Mouse (Mus musculus): ENCODE data around the gene Hnrnpm.
"Not testable (repeated sequence)": the region's sequence is repeated elsewhere in the genome, so short reads cannot be mapped to it uniquely, and the experiment has no call there.

The Hnrnpm gene

DNA sequence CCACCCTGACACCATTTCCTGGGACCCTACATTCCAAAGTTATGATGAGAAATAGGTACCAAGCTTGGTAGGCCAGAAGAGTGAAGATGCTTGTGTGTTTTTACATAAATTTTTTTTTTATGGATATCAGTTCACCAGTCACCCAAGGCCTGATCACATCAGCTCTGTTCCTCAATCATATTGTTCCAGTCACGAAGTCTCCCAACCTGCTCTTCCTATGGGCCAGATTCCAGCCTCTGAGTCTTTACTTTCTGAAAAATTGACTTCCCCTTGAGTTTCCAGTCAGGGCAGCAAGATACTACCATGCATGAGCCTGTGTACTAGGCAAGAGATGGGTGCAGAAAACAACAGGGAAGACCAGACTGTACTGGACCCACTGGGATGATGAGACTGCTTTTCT, at the start of gene Hnrnpm:
Hnrnpm (minus strand) TSS at position 101 of the 400 bp plus-strand sequence.
- no peak for DNase-seq (ENCODE audit: low spot score in 2 of 2)

DNA sequence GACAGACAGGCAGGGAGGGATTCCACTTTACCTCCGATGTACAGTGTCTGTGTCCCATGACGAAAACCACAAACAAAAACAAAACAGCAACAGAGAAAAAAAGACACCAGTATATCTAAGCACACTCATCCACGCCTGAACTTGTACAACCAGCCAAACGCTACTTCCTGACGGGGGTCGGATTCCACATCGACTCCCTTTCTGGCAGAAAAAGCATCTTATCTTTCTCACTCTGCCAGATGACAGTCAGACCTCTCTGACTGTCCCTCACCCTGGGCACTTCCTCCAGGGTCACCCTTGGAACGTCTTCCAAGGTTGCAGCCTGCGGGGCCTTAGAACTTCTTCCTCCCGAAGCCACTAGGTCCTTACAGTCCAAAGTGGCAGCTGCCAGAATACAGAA, 46.9 kb upstream of the Hnrnpm start:
- not testable (repeated sequence) for DNase-seq (ENCODE audit: low spot score in 2 of 2)

DNA sequence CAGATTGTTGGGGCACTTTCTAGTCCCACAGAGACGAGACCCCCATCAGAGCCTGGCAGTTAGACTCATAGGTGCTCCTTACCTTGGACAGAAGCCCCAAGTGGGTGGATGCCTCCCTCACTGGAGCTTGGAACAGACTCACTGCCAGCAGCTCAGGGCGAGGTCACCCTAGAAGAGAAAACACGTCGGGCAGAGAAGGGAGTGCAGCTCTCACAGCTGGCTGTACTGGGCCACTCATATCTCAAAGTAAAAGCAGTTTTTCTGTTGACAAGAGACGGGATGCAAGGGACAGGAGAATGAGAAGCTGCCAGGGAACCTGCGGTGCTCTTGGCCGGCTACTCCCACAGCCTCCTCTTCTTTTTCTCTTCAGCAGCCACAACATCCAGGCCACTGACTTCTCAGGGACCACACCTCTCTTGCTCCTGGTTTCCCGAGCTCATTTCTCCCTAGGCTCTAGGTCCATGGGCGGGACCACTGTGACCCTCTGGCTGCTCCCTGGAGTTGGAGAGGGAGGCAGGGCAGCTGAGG, 46.0 kb upstream of the Hnrnpm start:
- DNase-seq (ENCODE audit: low spot score in 2 of 2), result not testable (repeated sequence)

DNA sequence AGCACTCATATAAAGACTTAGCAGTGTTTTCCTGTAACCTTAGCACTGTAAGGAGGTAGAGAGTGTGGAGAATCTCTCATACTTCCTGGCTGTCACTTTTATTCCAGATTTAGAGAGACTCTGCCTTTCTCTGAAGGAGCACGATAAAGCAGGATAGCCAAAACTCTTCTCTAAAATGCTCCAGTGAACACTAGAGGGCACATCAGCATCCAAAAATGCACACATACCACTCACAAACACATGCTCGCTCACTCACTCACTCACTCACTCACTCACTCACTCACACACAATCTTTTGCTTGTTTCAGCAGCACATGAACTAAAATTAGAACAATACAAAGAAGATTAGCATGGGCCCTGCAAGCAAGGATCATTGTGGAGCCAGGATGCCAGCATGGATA, 42.6 kb upstream of the Hnrnpm start:
- no peak for DNase-seq (ENCODE audit: low spot score in 2 of 2)

DNA sequence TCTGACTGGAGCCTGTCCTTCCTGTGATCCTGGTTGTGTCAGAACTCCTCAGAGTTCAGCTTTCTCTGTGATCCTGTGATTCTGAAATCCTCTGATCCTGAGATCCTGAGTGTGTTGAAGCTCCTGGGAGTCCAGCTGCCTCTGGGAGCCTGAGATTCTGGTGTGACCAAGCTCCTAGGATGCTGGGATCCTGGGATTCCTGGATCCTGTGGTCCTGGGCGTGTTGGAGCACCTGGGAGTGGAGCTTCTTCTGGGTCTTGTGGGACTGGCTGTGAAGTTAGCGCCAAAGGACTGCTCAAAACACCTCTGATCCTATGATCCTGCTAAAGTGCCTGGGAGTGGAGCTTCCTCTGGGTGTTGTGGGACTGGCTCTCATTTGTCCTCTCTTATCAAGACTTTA, 41.7 kb upstream of the Hnrnpm start:
- DNase-seq (ENCODE audit: low spot score in 2 of 2), result no peak

DNA sequence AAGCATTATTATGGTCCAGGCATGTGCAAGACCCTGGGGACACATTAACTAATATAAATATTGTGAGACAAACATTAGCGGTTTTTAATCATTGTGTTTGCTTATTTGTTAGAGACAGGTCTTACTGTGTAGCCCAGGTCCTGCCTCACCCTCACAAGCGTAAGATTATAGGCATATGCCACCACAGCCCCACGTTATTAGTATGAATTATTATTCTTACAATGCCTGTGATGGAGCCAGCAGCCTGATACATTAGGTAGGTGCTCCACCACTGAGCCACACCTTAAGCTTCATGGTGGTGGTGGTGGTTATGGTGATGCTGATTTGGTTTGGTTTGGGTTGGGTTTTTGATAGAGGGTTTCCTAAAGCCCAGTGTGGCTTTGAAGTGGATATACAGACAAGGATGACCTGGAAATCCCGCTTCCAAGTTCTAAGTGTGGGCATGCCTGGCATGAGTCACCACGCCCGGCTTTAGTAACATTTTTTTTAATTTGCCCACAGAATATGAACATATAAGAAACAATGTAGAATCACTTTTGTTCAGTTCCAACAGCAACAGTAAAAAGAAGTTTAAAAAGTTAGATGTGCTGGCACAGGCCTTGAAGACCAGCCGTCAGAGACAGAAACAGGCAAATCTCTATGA, 33.2 kb upstream of the Hnrnpm start:
- DNase-seq (ENCODE audit: low spot score in 2 of 2), result no peak

DNA sequence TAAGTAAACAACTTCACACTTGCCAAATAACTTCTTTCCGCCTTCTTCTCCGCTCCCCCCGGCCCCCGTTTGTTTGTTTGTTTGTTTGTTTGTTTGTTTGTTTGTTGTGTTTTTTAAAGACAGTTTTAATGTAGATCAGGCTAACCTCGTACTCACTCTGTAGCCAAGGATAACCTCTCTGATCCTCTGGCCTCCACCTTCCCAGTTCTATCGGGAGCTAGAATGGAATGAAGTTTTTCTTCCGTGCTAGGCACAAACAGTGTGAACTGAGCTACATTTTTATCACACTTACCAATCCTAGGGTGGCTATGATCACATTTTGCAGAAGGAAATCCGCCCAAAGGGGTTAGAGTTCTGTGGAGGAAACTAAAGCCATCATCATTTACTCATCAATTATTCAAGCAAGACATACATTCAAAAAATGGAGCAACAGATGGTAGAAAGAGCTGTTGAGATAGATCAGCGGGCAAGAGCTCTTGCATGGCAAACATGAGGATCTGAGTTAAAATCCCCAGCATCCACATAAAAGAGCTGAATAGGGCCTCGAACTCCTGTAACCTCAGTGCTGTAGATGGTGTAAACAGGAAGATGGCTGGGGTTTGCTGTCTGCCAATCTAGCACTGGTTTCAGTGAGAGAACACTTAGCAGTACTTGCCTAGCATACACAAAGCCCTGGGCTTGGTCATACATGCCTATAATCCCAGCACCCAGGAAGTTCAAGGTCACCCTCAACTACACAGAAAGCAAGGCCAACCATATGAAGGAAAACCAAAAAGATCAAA, 32.5 kb upstream of the Hnrnpm start:
- no peak for DNase-seq (ENCODE audit: low spot score in 2 of 2)

DNA sequence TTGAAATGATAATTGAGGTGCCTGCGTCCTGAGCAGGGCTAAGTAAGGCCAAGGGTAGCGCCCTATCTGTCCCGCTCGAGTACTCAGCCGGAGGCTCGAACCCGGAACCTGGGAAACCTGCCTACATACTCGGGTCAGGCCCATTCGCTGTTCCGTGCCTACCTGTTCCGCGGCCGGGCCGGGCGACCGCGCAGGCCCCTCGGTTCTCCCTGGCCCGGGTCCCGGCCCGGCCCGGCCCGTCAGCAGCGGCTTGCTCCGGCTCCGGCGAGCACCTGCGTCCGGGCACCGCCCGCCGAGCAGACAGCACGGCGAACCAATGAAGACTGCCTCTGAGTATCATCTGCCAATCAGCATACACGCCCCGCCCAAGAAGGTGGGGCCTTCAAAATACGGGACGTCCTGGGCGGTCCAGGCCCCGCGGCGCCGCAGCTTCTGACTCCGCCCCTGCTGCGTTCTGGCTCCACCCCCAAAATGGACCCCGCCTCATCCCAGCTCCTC, 31.8 kb upstream of the Hnrnpm start, which contains the start of gene March2:
March2 (minus strand) TSS at position 287 of the 498 bp plus-strand sequence.
- peak; percentile 98 to 99 for DNase-seq (ENCODE audit: low spot score in 2 of 2)

DNA sequence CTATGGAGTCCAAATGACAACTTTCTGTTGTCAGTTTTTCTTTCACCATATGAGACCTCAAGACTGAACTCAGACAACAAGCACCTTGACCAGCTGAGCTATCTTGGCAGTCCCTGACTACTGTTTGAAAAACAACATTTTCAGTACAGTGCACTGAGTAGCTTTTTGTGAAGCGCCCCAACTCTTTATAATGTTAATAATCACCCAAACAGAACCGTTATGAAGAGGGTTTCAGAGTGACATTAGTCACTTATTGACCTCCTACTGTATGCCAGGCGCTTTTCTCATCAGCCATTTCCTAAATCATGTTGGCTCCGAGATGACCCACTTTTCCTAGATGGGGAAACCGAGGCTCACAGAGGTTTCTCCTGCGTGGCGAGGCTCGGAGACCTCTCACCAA, 31.3 kb upstream of the Hnrnpm start:
- DNase-seq (ENCODE audit: low spot score in 2 of 2), result no peak

DNA sequence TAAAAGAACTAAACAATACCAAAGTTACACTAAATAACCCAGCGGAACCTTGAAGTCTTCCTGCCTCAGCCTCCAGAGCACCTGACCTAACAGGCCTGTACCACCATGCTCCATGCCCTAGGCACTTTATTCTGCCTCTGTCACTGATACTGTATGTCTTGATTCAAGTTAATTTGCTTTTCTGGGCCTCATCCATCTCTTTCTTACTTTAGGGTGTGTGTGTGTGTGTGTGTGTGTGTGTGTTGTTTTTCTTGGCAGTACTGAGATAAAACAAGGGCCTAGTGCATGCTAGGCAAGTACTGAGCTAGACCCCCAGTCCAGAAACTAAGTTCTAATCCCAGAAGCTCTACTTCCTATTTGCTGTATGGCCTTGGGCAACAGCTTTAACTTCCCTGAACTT, 30.6 kb upstream of the Hnrnpm start:
- DNase-seq (ENCODE audit: low spot score in 2 of 2), result no peak

DNA sequence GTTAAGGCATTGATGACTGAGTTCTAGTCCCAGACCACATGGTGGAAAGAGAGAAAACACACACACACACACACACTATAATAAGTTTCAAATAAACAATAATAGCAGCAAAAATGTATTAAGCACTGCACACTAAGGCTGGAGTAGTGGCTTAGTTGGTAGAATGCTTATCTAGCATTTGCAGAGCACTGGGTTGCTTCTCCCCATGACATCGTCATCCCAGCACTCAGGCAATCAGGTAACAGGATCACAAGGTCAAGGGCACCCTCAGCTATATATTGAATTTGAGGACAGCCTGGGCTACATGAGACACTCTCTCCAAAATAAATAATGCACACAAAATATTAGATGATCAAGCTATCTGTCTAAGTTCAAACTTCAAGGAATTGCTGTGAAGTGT, 28.1 kb upstream of the Hnrnpm start:
- no peak for DNase-seq (ENCODE audit: low spot score in 2 of 2)

DNA sequence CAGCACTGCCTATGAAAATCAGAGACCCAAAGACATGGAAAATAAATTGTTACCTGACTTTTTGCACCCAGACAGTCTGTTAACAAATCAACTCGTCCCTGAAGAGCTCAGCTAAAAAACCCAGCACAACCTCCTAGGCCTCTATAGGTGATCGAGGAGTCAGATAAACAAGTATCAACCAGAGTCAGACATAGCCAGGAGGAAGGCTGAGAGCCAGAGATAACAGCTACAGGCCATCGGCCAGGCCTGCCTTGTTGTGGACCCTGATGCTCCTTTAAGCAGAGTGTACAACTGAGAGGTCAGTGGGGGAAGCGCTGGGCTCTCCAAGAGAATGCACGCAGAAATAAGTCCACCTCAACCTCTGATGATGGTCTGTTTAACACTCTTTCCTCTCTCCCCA, 26.6 kb upstream of the Hnrnpm start:
- DNase-seq (ENCODE audit: low spot score in 2 of 2), result peak; percentile 33 to 41

DNA sequence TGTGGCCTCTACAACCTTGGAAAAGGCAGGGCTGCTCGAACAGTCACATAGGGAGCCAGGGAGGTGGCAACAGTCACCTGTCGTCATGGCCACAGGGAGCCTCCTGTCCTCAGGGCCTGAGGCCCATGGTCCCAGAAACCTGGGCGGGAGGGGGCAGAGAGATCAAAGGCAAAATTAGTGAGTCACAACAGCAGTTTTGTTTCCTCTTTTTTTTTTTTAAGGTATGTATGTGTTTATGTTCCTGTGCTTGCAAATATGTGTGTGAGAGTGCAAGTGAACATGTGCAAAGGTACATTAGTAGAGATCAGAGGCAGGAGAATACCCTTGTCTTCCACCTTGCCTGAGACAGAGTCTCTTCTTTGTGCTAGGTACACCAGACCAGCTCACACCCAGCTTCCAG, 23.2 kb upstream of the Hnrnpm start:
- no peak for DNase-seq (ENCODE audit: low spot score in 2 of 2)

DNA sequence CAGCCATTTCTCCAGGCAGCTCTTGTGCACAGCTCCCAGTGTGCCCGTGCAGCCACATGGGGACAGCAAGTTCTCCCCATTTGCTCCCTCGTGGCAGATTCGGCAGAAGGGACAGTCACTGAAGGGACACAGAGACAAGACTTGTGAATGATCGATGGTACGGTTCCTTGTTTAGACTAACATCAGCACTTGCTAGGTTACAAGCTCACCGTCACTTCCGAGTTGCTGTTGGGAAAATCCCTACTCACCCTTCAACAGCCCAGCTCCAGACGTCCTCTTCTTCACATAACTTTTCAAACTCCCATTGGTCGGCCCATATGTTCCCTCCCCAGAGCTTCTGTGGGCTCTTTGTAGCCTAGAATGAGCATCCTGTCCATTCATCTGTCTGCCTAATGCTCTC, 16.4 kb upstream of the Hnrnpm start:
- no peak for DNase-seq (ENCODE audit: low spot score in 2 of 2)

DNA sequence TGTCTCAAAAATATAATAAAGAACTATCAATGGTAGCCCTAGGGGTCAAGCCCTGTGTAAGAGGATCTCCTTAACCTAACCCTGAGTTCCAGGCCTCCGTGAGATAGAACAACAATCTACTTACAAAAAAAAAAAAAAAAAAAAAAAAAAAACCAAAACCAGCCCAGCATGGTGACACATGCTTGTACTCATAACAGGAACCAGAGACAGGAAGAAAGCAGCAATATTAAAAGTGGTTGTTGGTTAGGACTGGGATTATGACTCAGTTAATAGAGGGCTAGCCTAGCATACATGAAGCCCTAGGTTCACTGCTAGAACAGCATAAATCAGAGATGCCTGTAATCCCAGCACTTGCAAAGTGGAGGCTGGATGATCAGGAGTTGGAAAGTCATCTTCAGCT, 15.5 kb upstream of the Hnrnpm start:
- DNase-seq (ENCODE audit: low spot score in 2 of 2), result no peak

DNA sequence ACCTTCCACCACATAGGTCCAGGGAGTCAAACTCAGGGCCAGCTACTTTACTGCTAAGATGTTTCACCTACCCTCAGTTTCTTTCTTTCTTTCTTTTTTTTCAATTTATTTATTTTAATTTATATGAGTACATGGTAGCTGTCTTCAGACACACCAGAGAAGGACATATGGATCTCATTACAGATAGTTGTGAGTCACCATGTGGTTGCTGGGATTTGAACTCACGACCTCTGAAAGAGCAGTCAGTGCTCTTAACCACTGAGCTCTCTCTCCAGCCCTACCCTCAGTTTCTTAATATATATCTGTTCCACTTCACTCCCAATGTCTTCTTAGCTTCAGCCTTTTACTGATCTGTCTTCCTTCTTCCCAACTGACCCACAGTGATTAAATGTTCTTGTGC, 8.8 kb upstream of the Hnrnpm start:
- DNase-seq (ENCODE audit: low spot score in 2 of 2), result no peak

DNA sequence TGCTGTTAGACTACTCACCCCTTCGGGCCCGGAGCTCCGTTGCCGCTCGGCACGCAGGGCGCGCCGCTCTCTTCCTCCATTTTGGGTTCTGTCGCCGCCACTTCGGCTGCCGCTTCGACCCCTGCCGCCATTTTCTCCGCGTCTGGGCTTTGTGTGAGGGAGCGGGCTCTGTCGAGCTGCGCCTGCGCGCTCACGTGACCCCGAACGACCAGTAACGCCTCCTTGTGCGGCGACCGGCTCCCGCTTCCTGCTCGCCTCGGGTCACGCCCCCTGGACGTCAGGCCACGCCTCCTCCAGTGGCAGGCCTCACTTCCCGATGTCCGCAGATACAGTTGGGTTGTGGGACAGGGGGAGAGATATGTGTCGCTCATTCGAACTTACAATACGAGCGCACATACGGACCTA, 1.4 kb downstream of the Hnrnpm start:
- peak; percentile 98 for DNase-seq (ENCODE audit: low spot score in 2 of 2)

DNA sequence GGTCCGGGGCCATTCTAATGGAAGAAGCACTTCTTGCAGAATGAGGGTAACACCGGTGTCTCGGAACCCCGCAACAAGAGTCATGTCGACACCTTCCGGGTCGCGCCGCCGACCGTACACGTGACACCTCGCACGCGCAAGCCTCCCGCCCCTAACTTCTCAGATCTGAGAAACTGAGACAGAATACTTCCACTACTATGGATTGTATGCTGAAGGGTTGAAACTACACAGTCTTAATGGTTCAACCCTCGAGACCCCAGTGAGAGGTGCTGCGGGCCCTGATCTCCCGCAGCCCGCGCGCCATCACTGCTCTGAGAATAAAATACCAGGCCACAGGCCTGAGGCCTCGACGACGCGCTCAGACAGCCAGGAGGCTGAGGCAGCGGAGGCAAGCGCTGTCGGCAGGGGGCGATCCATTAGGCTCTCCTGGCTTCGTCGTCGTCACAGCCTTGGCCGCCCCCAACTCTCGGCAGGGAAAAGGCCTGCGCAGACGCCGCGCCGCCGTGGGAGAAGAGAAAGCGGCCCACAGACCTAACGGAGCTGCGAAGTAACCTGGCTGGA, 1.9 kb downstream of the Hnrnpm start:
- DNase-seq (ENCODE audit: low spot score in 2 of 2), result peak; percentile 49 to 59

DNA sequence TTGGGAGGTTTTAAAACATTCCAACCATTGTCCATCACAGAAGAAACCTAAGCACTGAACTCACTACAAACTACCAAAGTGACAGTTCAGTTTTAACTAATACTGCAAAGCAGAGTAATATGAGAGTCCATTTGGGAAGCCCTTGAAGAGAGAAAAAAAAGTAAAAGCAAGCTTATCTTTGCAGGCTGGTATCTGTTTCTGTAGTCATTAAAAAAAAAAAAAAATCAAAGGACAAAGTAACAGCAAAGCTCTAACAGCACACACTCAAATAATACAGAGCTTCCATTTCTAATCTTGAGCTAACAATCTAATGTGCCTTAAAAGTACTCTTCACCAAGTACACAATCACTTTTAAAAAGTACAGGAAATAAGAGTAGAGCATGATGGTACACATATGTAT, 4.9 kb downstream of the Hnrnpm start:
- DNase-seq (ENCODE audit: low spot score in 2 of 2), result no peak

DNA sequence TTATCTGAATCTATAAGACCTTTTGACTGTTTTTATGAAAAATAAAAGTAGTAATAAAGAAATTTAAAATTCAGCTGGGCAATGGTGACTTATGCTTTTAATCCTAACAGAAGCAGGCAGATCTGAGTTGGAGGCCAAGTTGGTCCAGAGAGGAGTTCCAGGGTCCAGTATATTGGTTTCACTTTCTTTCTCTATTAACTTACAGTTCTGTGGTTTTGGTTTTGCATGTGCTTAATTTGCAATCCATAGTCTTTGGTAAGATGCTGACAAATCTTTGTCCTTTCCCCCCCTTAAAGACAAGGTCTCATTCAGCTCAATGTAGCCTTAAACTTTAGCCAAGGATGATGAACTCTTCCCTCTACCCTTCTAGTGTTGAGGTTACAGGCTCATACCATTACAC, 7.9 kb downstream of the Hnrnpm start:
- DNase-seq (ENCODE audit: low spot score in 2 of 2), result no peak

DNA sequence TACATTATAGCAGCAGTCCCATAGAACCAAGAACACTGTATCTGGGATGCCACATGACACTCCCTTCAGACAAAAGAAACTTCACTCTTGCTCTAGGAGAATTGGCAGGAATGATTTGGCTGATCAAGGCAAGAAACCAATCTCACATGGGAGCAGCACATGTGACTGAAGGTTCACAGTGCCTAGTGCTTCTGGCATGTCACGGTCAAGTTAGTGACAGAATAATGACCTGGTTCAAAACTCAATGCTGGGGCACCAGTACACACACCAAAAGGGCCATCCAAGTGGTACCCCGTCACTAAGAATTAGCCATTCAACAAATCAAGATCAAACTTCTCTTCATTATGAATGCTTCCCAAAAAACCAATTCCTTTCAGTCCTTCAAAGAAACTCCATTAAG, 10.6 kb downstream of the Hnrnpm start:
- no peak for DNase-seq (ENCODE audit: low spot score in 2 of 2)

DNA sequence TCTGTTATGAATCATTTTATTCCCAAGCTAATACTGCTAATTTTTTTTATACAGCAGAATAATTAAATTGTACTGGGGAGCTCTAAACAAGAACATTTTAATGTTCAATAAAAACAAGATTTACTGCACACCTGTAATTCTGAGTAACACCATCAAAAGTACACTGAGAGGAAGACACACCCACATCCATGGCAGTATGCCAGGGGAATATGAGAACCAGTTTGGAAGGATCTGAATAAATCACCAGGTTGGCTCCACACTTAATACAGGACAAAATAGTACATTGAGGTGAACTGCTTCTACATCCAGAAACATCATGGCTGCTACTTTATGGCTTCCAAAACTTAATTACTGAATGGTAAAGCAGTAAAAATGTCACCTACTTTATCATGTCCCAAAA, 11.2 kb downstream of the Hnrnpm start:
- no peak for DNase-seq (ENCODE audit: low spot score in 2 of 2)

DNA sequence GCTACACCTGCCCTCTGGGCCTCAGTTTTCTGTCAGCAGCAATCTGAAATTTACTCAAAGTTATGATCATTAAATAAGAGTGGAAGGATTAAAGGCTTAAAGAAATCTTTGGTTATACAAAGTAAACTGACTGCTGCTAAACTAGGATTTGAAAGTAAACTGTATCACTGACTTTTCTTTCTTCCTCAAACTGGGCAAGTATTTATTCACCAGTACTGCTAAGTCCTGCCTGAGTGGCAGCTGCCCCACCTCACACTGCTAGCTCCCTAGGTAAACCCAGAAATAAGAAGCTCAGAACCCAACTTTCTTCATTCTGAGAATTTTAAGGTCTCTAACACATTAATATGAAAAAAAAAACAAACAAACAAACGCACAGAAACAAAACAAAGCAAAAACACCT, 12.8 kb downstream of the Hnrnpm start:
- no peak for DNase-seq (ENCODE audit: low spot score in 2 of 2)
